Mouse (Mus musculus) liver, embryonic 15.5 days (tissue): ENCODE data around the gene Gm17364. TPM values are rescaled to one million over a fixed set of nuclear protein-coding genes. Genes with fewer than 3 reads are reported as not detected.
"Not testable (repeated sequence)": the region's sequence is repeated elsewhere in the genome, so short reads cannot be mapped to it uniquely, and the experiment has no call there.

Experiments used
- ATAC-seq: fragments of 200-750 bp; cut with Nextera tagmentation; 2 replicates; pipeline ENCODE4 v1.8.0; 2017; ENCODE audit warnings: moderate number of reproducible peaks, mild to moderate bottlenecking, moderate library complexity; ENCODE audit not compliant: insufficient read depth
- H3K27ac ChIP-seq: fragments of 300-500 bp; sonication (generic); replicated peaks from 2 replicates; pipeline ENCODE4 v1.5.1; 2015; ENCODE audit warnings: mild to moderate bottlenecking, inconsistent platforms
- H3K27me3 ChIP-seq: fragments of 300-500 bp; sonication (generic); 2 replicates; pipeline ENCODE4 v1.6.1; 2015; ENCODE audit warnings: mild to moderate bottlenecking, inconsistent platforms
- H3K36me3 ChIP-seq: fragments of 300-500 bp; sonication (generic); replicated peaks from 2 replicates; pipeline ENCODE4 v1.6.1; 2015; ENCODE audit warnings: moderate library complexity, mild to moderate bottlenecking, inconsistent platforms
- H3K4me1 ChIP-seq: fragments of 300-500 bp; sonication (generic); replicated peaks from 2 replicates; pipeline ENCODE4 v1.6.1; 2015; ENCODE audit warnings: inconsistent platforms
- H3K4me2 ChIP-seq: fragments of 300-500 bp; sonication (generic); 2 replicates; pipeline ENCODE4 v1.6.1; 2015; ENCODE audit warnings: moderate library complexity, mild to moderate bottlenecking, inconsistent platforms
- H3K4me3 ChIP-seq: fragments of 300-500 bp; sonication (generic); replicated peaks from 2 replicates; pipeline ENCODE4 v1.5.1; 2015; ENCODE audit warnings: mild to moderate bottlenecking, inconsistent platforms
- H3K9ac ChIP-seq: fragments of 300-500 bp; sonication (generic); 2 replicates; pipeline ENCODE4 v1.6.1; 2015; ENCODE audit warnings: moderate library complexity, mild to moderate bottlenecking, inconsistent platforms
- H3K9me3 ChIP-seq: fragments of 300-500 bp; sonication (generic); replicated peaks from 2 replicates; pipeline ENCODE4 v1.6.1; 2016; ENCODE audit warnings: inconsistent platforms
- WGBS: fragments of 180-500 bp; shearing (Covaris S2); methylation state at CpG from one replicate; pipeline ENCODE4 v1.1.7; 2015; ENCODE audit warnings: mixed read lengths; ENCODE audit not compliant: insufficient replicate concordance; 5-methylcytosine and 5-hydroxymethylcytosine counted together
- polyA plus RNA-seq: library from polyadenylated mRNA; unstranded; fragments of >200 nt; fragmentation: Nextera tagmentation; extraction: Ambion mirVana; gene quantifications from 2 replicates; pipeline ENCODE4 v1.2.1, GENCODE M21; 2015

Gene Gm17364
- polyA plus RNA-seq, 1 experiment from 2014 or later: not detected

- no peaks in the 10 kb centered on the region for H3K9me3 ChIP-seq
- H3K4me1 ChIP-seq: no peaks in the 10 kb centered on the region
- no peak overlapping the region for H3K4me2 ChIP-seq
- no peak overlapping the region for H3K4me3 ChIP-seq
- no peaks in the 10 kb centered on the region for H3K36me3 ChIP-seq
- 63% methylated on average over 3 of the region's 3 CpGs for WGBS
- H3K27ac ChIP-seq: no peak overlapping the region
- no peaks in the 10 kb centered on the region for H3K27me3 ChIP-seq
- no peak overlapping the region for H3K9ac ChIP-seq
- no peak for ATAC-seq
Measured at GRCm38 (mm10) chr13:41286285-41286684, 12.5 kb upstream of the Gm17364 start.

DNA sequence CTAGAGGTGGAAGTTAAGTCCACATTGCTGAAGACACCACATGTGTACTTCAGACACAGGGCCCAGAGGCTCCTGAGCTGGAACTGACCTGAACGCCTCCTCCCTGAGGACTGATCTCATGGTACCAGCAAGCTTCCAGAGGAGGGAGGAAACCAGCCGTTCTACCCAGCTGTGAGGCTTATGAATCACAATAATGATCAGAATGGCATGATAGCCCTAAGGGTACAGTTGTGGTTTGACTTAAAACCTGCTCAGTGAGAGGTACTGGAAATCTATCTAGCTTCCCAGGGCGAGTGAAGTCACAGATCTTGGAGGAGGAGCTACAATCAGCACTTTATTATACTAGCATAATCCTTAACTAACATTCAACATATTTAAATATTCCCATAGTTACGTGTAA is 11.7 kb upstream of the Gm17364 start:
- Histone ChIP-seq H3K4me1 (no peaks in the 10 kb centered on the region), H3K4me3 (no peak overlapping the region), H3K27ac (no peak overlapping the region), H3K4me2 (no peak overlapping the region), H3K9me3 (no peaks in the 10 kb centered on the region), H3K9ac (no peak overlapping the region), H3K27me3 (no peaks in the 10 kb centered on the region), H3K36me3 (no peaks in the 10 kb centered on the region)
- WGBS: 61% methylated on average over 4 of the region's 4 CpGs
- ATAC-seq: no peak

GRCm38 (mm10) chr13:41283256-41283655 is 9.5 kb upstream of the Gm17364 start:
- no peak overlapping the region for H3K27ac ChIP-seq
- H3K4me1 ChIP-seq: no peaks in the 10 kb centered on the region
- no peak overlapping the region for H3K4me3 ChIP-seq
- H3K27me3 ChIP-seq: no peaks in the 10 kb centered on the region
- no peak overlapping the region for H3K4me2 ChIP-seq
- no peak for ATAC-seq
- no peaks in the 10 kb centered on the region for H3K36me3 ChIP-seq
- H3K9me3 ChIP-seq: no peaks in the 10 kb centered on the region
- H3K9ac ChIP-seq: no peak overlapping the region
- 18% methylated on average over 5 of the region's 5 CpGs for WGBS

- H3K4me1 ChIP-seq: no peaks in the 10 kb centered on the region
- no peaks in the 10 kb centered on the region for H3K36me3 ChIP-seq
- no peak overlapping the region for H3K27ac ChIP-seq
- no peak overlapping the region for H3K4me2 ChIP-seq
- WGBS: 55% methylated on average over 5 of the region's 5 CpGs
- H3K9me3 ChIP-seq: no peaks in the 10 kb centered on the region
- no peaks in the 10 kb centered on the region for H3K27me3 ChIP-seq
- ATAC-seq: no peak
- H3K9ac ChIP-seq: no peak overlapping the region
- no peak overlapping the region for H3K4me3 ChIP-seq
Measured at GRCm38 (mm10) chr13:41280696-41281095, 6.9 kb upstream of the Gm17364 start.

DNA sequence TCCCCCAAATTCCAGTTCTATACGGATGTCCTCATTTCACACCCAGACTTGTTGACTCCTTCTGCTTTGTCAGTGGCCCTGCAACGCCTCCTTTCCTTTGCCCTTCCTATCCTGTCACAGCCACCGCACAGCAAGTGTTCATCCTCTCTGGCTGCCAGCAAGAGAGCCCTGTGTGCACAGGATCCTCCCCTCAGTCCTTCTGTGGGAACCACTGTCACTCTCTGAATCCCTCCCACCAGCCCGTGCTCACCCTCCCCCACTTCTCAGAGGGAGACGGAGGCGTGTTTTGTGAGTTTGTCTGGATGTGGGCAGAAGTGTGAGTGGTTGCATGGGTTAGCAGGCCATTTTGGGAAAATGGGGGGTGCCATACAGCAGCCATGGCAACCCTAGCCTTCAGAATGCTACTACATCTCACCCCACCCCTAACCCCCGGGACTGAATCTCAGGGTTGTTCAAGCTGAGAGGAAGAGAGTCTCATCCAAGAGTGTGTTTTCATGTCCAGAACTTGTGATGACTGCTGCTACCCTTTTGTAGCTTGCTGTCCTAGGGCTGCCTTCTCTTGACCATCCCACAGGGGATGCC is 5.9 kb downstream of the Gm17364 start:
- ATAC-seq: no peak
- 52% methylated on average over 7 of the region's 7 CpGs for WGBS
- H3K9me3 ChIP-seq: no peaks in the 10 kb centered on the region

GRCm38 (mm10) chr13:41263304-41264006 is 10.3 kb downstream of the Gm17364 start:
- H3K36me3 ChIP-seq: no peaks in the 10 kb centered on the region
- H3K4me3 ChIP-seq: no peak overlapping the region
- no peak overlapping the region for H3K9ac ChIP-seq
- WGBS: 50% methylated on average over 5 of the region's 5 CpGs
- H3K9me3 ChIP-seq: no peaks in the 10 kb centered on the region
- no peaks in the 10 kb centered on the region for H3K27me3 ChIP-seq
- no peak overlapping the region for H3K4me2 ChIP-seq
- H3K4me1 ChIP-seq: 0 out of 2 replicates have a peak, but pooled peaks cover 6% of the 10 kb centered on the region
- ATAC-seq: no peak
- no peak overlapping the region for H3K27ac ChIP-seq

More for the DNA sequence above, 5.9 kb downstream of the Gm17364 start:
- no peak overlapping the region for H3K27ac ChIP-seq
- H3K4me3 ChIP-seq: no peak overlapping the region
- 0 out of 2 replicates have a peak, but pooled peaks cover 5% of the 10 kb centered on the region for H3K36me3 ChIP-seq
- no peaks in the 10 kb centered on the region for H3K27me3 ChIP-seq
- H3K4me1 ChIP-seq: 0 out of 2 replicates have a peak, but pooled peaks cover 6% of the 10 kb centered on the region
- H3K4me2 ChIP-seq: no peak overlapping the region
- H3K9ac ChIP-seq: no peak overlapping the region

GRCm38 (mm10) chr13:41261617-41262016 is 12.2 kb downstream of the Gm17364 start:
- not testable (repeated sequence) for H3K36me3 ChIP-seq, ATAC-seq
- 76% methylated on average over 8 of the region's 8 CpGs for WGBS

GRCm38 (mm10) chr13:41257851-41258250 is 15.9 kb downstream of the Gm17364 start:
- WGBS: 66% methylated on average over 4 of the region's 4 CpGs
- ATAC-seq: no peak
- H3K4me2 ChIP-seq: no peak overlapping the region
- no peaks in the 10 kb centered on the region for H3K36me3 ChIP-seq
- H3K4me3 ChIP-seq: no peak overlapping the region
- H3K4me1 ChIP-seq: no peaks in the 10 kb centered on the region
- H3K9ac ChIP-seq: no peak overlapping the region
- no peak overlapping the region for H3K27ac ChIP-seq
- no peaks in the 10 kb centered on the region for H3K27me3 ChIP-seq
- H3K9me3 ChIP-seq: no peaks in the 10 kb centered on the region

More at GRCm38 (mm10) chr13:41261617-41262016, 12.2 kb downstream of the Gm17364 start:
- not testable (repeated sequence) for H3K27ac ChIP-seq, H3K9me3 ChIP-seq, H3K27me3 ChIP-seq, H3K4me1 ChIP-seq, H3K9ac ChIP-seq, H3K4me3 ChIP-seq, H3K4me2 ChIP-seq

DNA sequence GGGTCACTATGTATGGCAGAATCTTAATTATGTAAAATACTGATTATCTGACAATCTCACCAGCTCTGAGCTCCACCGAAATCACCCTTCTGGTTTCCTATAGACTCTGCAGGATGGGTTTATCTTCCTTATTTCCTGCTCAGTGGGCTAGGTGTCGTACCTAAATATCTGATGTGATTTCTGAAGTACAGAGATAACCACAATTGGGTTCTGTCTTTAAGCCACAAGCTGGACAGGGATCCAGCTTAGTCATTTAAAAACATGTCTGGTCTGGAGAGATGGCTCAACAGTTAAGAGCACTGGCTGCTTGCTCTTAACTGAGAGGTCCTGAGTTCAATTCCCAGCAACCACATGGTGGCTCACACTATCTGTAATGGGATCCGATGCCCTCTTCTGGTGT is 16.8 kb downstream of the Gm17364 start:
- no peak overlapping the region for H3K4me2 ChIP-seq
- no peak overlapping the region for H3K27ac ChIP-seq
- 37% methylated on average over 3 of the region's 3 CpGs for WGBS
- no peaks in the 10 kb centered on the region for H3K36me3 ChIP-seq
- no peaks in the 10 kb centered on the region for H3K27me3 ChIP-seq
- no peak for ATAC-seq
- H3K9me3 ChIP-seq: no peaks in the 10 kb centered on the region
- H3K4me3 ChIP-seq: no peak overlapping the region
- no peak overlapping the region for H3K9ac ChIP-seq
- peaks cover 4% of the 10 kb centered on the region; the same call in 1 of the 2 replicates for H3K4me1 ChIP-seq

- no peak for ATAC-seq
- Histone ChIP-seq H3K4me3 (no peak overlapping the region), H3K27ac (no peak overlapping the region), H3K27me3 (no peaks in the 10 kb centered on the region), H3K9me3 (no peaks in the 10 kb centered on the region), H3K9ac (no peak overlapping the region), H3K4me2 (no peak overlapping the region), H3K36me3 (no peaks in the 10 kb centered on the region), H3K4me1 (peaks cover 12% of the 10 kb centered on the region)
- WGBS: 79% methylated on average over 5 of the region's 5 CpGs
Measured at GRCm38 (mm10) chr13:41256126-41256525, 17.7 kb downstream of the Gm17364 start.

DNA sequence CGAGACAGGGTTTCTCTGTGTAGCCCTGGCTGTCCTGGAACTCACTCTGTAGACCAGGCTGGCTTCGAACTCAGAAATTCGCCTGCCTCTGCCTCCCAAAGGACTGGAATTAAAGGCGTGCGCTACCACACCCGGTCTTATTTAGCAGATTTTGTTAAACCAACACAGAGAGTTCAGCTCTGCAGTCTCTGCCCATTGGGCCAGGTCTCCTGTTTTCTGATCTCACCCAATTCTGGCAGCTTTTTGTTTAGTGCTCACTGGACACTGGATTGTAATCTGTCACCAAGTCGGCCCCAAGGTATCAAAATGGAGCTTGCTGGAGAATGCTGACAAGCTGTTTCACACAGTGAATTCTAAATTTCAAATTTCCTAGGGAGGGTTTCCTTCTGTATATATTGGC is 21.0 kb downstream of the Gm17364 start:
- ATAC-seq: no peak
- peaks cover 36% of the 10 kb centered on the region for H3K4me1 ChIP-seq
- H3K9me3 ChIP-seq: no peaks in the 10 kb centered on the region
- H3K36me3 ChIP-seq: no peaks in the 10 kb centered on the region
- H3K4me3 ChIP-seq: no peak overlapping the region
- H3K27me3 ChIP-seq: no peaks in the 10 kb centered on the region
- no peak overlapping the region for H3K9ac ChIP-seq
- H3K4me2 ChIP-seq: no peak overlapping the region
- 74% methylated on average over 7 of the region's 7 CpGs for WGBS
- H3K27ac ChIP-seq: no peak overlapping the region
